In genomic region chr6:52479200-52479599, GRCm38 (mm10) we compare ENCODE assay signal across 12 mouse cellular contexts.
A peak's percentile ranks its signal among the peaks of the same experiment; 100 is the strongest.
DNase-seq lines count a peak whose midpoint lies in the region; ATAC-seq lines count a peak whose summit lies in the region.
"Had no signal": no experiment of that assay in that cellular context is flagged by ENCODE, and none has a peak within 500 bp of the region (broad histone marks: within the 10 kb centered on the region; RNA-seq: fewer than 3 reads in every experiment).

No protein-coding gene starts in this region.

- 46% methylated on average over 12 of the region's 12 CpGs for WGBS in heart, embryonic 10.5 days
- 15% methylated on average over 12 of the region's 12 CpGs for WGBS in kidney, embryonic 16.5 days
- 82% methylated on average over 12 of the region's 12 CpGs for WGBS in forebrain, embryonic 11.5 days

- DNase-seq in embryo, embryonic 10 days (ENCODE audit: low spot score), result peak; percentile 65
- DNase-seq in embryo, embryonic 9.5 days (ENCODE audit: extremely low spot score), result no peak
- DNase-seq in heart, embryonic 10.5 days (ENCODE audit: low spot score), result no peak
- peak; percentile 80 for DNase-seq in lung, postnatal 25 days (ENCODE audit: low spot score)
- no peak for DNase-seq in cerebellum, adult 18-20 months
- DNase-seq in forebrain, embryonic 11.5 days (ENCODE audit: low spot score), result no peak
- DNase-seq in layer of hippocampus, adult 8-10 months (ENCODE audit: low spot score in 2 of 2), result no peak
- DNase-seq: cerebellum, postnatal 25 days; gastrocnemius, postnatal 36 days; spleen, adult 18-20 months had no signal

- no peak overlapping the region for H3K4me3 ChIP-seq in heart, embryonic 10.5 days
- H3K4me3 ChIP-seq in kidney, embryonic 16.5 days (ENCODE audit: low read length), result no peak overlapping the region
- no peak overlapping the region for H3K4me3 ChIP-seq in forebrain, embryonic 11.5 days (ENCODE audit: low read depth, low read length)
- H3K4me3 ChIP-seq: limb, embryonic 13.5 days had no signal

- H3K27me3 ChIP-seq in heart, embryonic 10.5 days (ENCODE audit: insufficient read depth, poor library complexity, severe bottlenecking), result no peaks in the 10 kb centered on the region
- H3K27me3 ChIP-seq in kidney, embryonic 16.5 days (ENCODE audit: insufficient read depth, low read length), result no peaks in the 10 kb centered on the region
- no peaks in the 10 kb centered on the region for H3K27me3 ChIP-seq in forebrain, embryonic 11.5 days (ENCODE audit: control insufficient read depth, insufficient read depth, low read length)

- H3K4me2 ChIP-seq in kidney, embryonic 16.5 days (replicated peaks; ENCODE audit: low read depth, low read length), result peak overlapping the region; percentile 21
- no peak overlapping the region for H3K4me2 ChIP-seq in forebrain, embryonic 11.5 days (ENCODE audit: low read depth, low read length, severe bottlenecking)
- H3K4me2 ChIP-seq: limb, embryonic 13.5 days had no signal

- no peaks in the 10 kb centered on the region for H3K36me3 ChIP-seq in heart, embryonic 10.5 days
- no peaks in the 10 kb centered on the region for H3K36me3 ChIP-seq in kidney, embryonic 16.5 days (ENCODE audit: insufficient read depth, low read length)
- no peaks in the 10 kb centered on the region for H3K36me3 ChIP-seq in forebrain, embryonic 11.5 days (ENCODE audit: control insufficient read depth, insufficient read depth, low read length)
- H3K36me3 ChIP-seq: limb, embryonic 13.5 days had no signal

- peak; percentile 69; the same call in 1 of the 2 replicates for ATAC-seq in kidney, embryonic 16.5 days (ENCODE audit: low FRiP score, low TSS enrichment)
- ATAC-seq in forebrain, embryonic 11.5 days (replicated peaks; ENCODE audit: low FRiP score), result no peak

- H3K27ac ChIP-seq in heart, embryonic 10.5 days, result 0 out of 2 replicates have a peak overlapping the region, but pooled peaks have one; percentile 23
- peak overlapping the region; percentile 74 for H3K27ac ChIP-seq in kidney, embryonic 16.5 days (ENCODE audit: low read length)
- H3K27ac ChIP-seq in forebrain, embryonic 11.5 days (ENCODE audit: low read depth, low read length), result no peak overlapping the region
- H3K27ac ChIP-seq: limb, embryonic 13.5 days had no signal

- H3K9ac ChIP-seq in kidney, embryonic 16.5 days (replicated peaks; ENCODE audit: low read length), result no peak overlapping the region
- H3K9ac ChIP-seq in forebrain, embryonic 11.5 days (ENCODE audit: low read length), result no peak overlapping the region
- H3K9ac ChIP-seq: limb, embryonic 13.5 days had no signal

- H3K4me1 ChIP-seq in heart, embryonic 10.5 days, result peaks cover 15% of the 10 kb centered on the region
- H3K4me1 ChIP-seq in kidney, embryonic 16.5 days (ENCODE audit: insufficient read depth, low read length), result peaks cover 15% of the 10 kb centered on the region
- no peaks in the 10 kb centered on the region for H3K4me1 ChIP-seq in forebrain, embryonic 11.5 days (replicated peaks; ENCODE audit: control insufficient read depth, insufficient read depth, low read length)

- no peaks in the 10 kb centered on the region for H3K9me3 ChIP-seq in heart, embryonic 10.5 days
- no peaks in the 10 kb centered on the region for H3K9me3 ChIP-seq in kidney, embryonic 16.5 days (ENCODE audit: low read length)
- no peaks in the 10 kb centered on the region for H3K9me3 ChIP-seq in forebrain, embryonic 11.5 days (ENCODE audit: control insufficient read depth, low read length)
- H3K9me3 ChIP-seq: limb, embryonic 13.5 days had no signal

Comparison
In these comparisons a context has a peak if more than half of its experiments do, and no peak if none do; other contexts are left out.
1. DNase-seq: peak in embryo, embryonic 10 days (single experiment) and lung, postnatal 25 days (single experiment); none in embryo, embryonic 9.5 days (single experiment), heart, embryonic 10.5 days (single experiment), cerebellum, adult 18-20 months (0 of 2), forebrain, embryonic 11.5 days (single experiment) and layer of hippocampus, adult 8-10 months (0 of 2).